Mouse (Mus musculus): Measurements from ENCODE around the gene Mak. TPM values are rescaled to one million over a fixed set of nuclear protein-coding genes. Genes with fewer than 3 reads are reported as not detected.
"Not testable (repeated sequence)": the region's sequence is repeated elsewhere in the genome, so short reads cannot be mapped to it uniquely, and the experiment has no call there.

Gene Mak
- polyA plus RNA-seq, 1 experiment from 2014 or later: 0.37 TPM

- no peak for ATAC-seq (replicated peaks; ENCODE audit: low FRiP score, low read depth)
- H3K4me2 ChIP-seq (ENCODE audit: low read length): no peak overlapping the region
- no peak for DNase-seq (ENCODE audit: low spot score)
- no peak overlapping the region for H3K27ac ChIP-seq
- H3K4me3 ChIP-seq (replicated peaks; ENCODE audit: low read depth, low read length): no peak overlapping the region
- TF ChIP-seq CTCF (IDR thresholded peaks at IDR 0.05; ENCODE audit: low read depth): no peak
- peaks cover 75% of the 10 kb centered on the region for H3K36me3 ChIP-seq (ENCODE audit: insufficient read depth, low read length)
- H3K9me3 ChIP-seq (replicated peaks; ENCODE audit: low read length): no peaks in the 10 kb centered on the region
- 75% methylated on average over 10 of the region's 10 CpGs for WGBS
- H3K9ac ChIP-seq (ENCODE audit: low read depth, low read length): no peak overlapping the region
- H3K4me1 ChIP-seq (replicated peaks; ENCODE audit: insufficient read depth, low read length): no peaks in the 10 kb centered on the region
- H3K27me3 ChIP-seq (ENCODE audit: insufficient read depth, low read length): no peaks in the 10 kb centered on the region
Observed at GRCm38 (mm10) chr13:41008271-41008670, 71.2 kb downstream of the Mak start.

- Histone ChIP-seq H3K9ac (ENCODE audit: low read depth, low read length) (no peak overlapping the region), H3K27me3 (ENCODE audit: insufficient read depth, low read length) (no peaks in the 10 kb centered on the region), H3K4me1 (replicated peaks; ENCODE audit: insufficient read depth, low read length) (peaks cover 3% of the 10 kb centered on the region; the same call in 1 of the 2 replicates), H3K4me2 (ENCODE audit: low read length) (no peak overlapping the region), H3K4me3 (replicated peaks; ENCODE audit: low read depth, low read length) (no peak overlapping the region), H3K9me3 (replicated peaks; ENCODE audit: low read length) (no peaks in the 10 kb centered on the region), H3K27ac (no peak overlapping the region), H3K36me3 (ENCODE audit: insufficient read depth, low read length) (peaks cover 59% of the 10 kb centered on the region)
- 97% methylated on average over 4 of the region's 4 CpGs for WGBS
- no peak for TF ChIP-seq CTCF (IDR thresholded peaks at IDR 0.05; ENCODE audit: low read depth)
- no peak for ATAC-seq (replicated peaks; ENCODE audit: low FRiP score, low read depth)
- no peak for DNase-seq (ENCODE audit: low spot score)
Observed at GRCm38 (mm10) chr13:41006244-41006643, 73.3 kb downstream of the Mak start.

- Histone ChIP-seq H3K27ac (no peak overlapping the region), H3K4me2 (ENCODE audit: low read length) (peak overlapping the region; percentile 84), H3K4me3 (replicated peaks; ENCODE audit: low read depth, low read length) (peak overlapping the region; percentile 99), H3K9ac (ENCODE audit: low read depth, low read length) (no peak overlapping the region), H3K27me3 (ENCODE audit: insufficient read depth, low read length) (no peaks in the 10 kb centered on the region), H3K36me3 (ENCODE audit: insufficient read depth, low read length) (peaks cover 17% of the 10 kb centered on the region; the same call in 1 of the 2 replicates), H3K9me3 (replicated peaks; ENCODE audit: low read length) (no peaks in the 10 kb centered on the region), H3K4me1 (replicated peaks; ENCODE audit: insufficient read depth, low read length) (peaks cover 8% of the 10 kb centered on the region; the same call in 1 of the 2 replicates)
- ATAC-seq (replicated peaks; ENCODE audit: low FRiP score, low read depth) (no peak), DNase-seq (ENCODE audit: low spot score) (no peak)
- TF ChIP-seq CTCF (IDR thresholded peaks at IDR 0.05; ENCODE audit: low read depth): no peak
- WGBS: 86% methylated on average over 5 of the region's 5 CpGs
Observed at GRCm38 (mm10) chr13:41002001-41002400, 77.5 kb downstream of the Mak start.

GRCm38 (mm10) chr13:41000926-41001639, 78.4 kb downstream of the Mak start, which contains the start of gene Pak1ip1:
Gene Pak1ip1, plus strand, starts transcription at chr13:41001023.
- peak within 1 kb of the TSS; percentile 99 for H3K4me3 ChIP-seq (replicated peaks; ENCODE audit: low read depth, low read length)
- H3K9me3 ChIP-seq (replicated peaks; ENCODE audit: low read length): no peaks in the 10 kb centered on the region
- ATAC-seq (replicated peaks; ENCODE audit: low FRiP score, low read depth): peak; percentile 96
- no peaks in the 10 kb centered on the region for H3K27me3 ChIP-seq (ENCODE audit: insufficient read depth, low read length)
- peak; percentile 96 for DNase-seq (ENCODE audit: low spot score)
- H3K27ac ChIP-seq: peak within 1 kb of the TSS; percentile 98
- no peak for TF ChIP-seq CTCF (IDR thresholded peaks at IDR 0.05; ENCODE audit: low read depth)
- under 1% methylated on average over 58 of the region's 58 CpGs for WGBS
- H3K4me1 ChIP-seq (replicated peaks; ENCODE audit: insufficient read depth, low read length): peaks cover 8% of the 10 kb centered on the region; the same call in 1 of the 2 replicates
- peak within 1 kb of the TSS; percentile 84 for H3K4me2 ChIP-seq (ENCODE audit: low read length)
- peaks cover 13% of the 10 kb centered on the region; the same call in 1 of the 2 replicates for H3K36me3 ChIP-seq (ENCODE audit: insufficient read depth, low read length)
- peak within 1 kb of the TSS; percentile 85 for H3K9ac ChIP-seq (ENCODE audit: low read depth, low read length)

- TF ChIP-seq CTCF (IDR thresholded peaks at IDR 0.05; ENCODE audit: low read depth): peak; percentile 65
- DNase-seq (ENCODE audit: low spot score) (peak; percentile 53), ATAC-seq (replicated peaks; ENCODE audit: low FRiP score, low read depth) (peak; percentile 68)
- Histone ChIP-seq H3K27ac (peak overlapping the region; percentile 98), H3K36me3 (ENCODE audit: insufficient read depth, low read length) (0 out of 2 replicates have a peak, but pooled peaks cover 6% of the 10 kb centered on the region), H3K4me3 (replicated peaks; ENCODE audit: low read depth, low read length) (peak overlapping the region; percentile 99), H3K9me3 (replicated peaks; ENCODE audit: low read length) (no peaks in the 10 kb centered on the region), H3K27me3 (ENCODE audit: insufficient read depth, low read length) (no peaks in the 10 kb centered on the region), H3K9ac (ENCODE audit: low read depth, low read length) (peak overlapping the region; percentile 85), H3K4me1 (replicated peaks; ENCODE audit: insufficient read depth, low read length) (peaks cover 8% of the 10 kb centered on the region; the same call in 1 of the 2 replicates), H3K4me2 (ENCODE audit: low read length) (peak overlapping the region; percentile 83)
- under 1% methylated on average over 25 of the region's 25 CpGs for WGBS
Observed at GRCm38 (mm10) chr13:41000140-41000925, 79.2 kb downstream of the Mak start.

- H3K4me1 ChIP-seq (replicated peaks; ENCODE audit: insufficient read depth, low read length); H3K9ac ChIP-seq (ENCODE audit: low read depth, low read length); H3K36me3 ChIP-seq (ENCODE audit: insufficient read depth, low read length); H3K4me3 ChIP-seq (replicated peaks; ENCODE audit: low read depth, low read length); DNase-seq (ENCODE audit: low spot score); H3K27me3 ChIP-seq (ENCODE audit: insufficient read depth, low read length); H3K27ac ChIP-seq; H3K9me3 ChIP-seq (replicated peaks; ENCODE audit: low read length); H3K4me2 ChIP-seq (ENCODE audit: low read length); ATAC-seq (replicated peaks; ENCODE audit: low FRiP score, low read depth): not testable (repeated sequence)
- WGBS: 89% methylated on average over 5 of the region's 5 CpGs
Observed at GRCm38 (mm10) chr13:40998537-40998936, 81.0 kb downstream of the Mak start.
